Mouse (Mus musculus) thymus, postnatal 0 days (tissue): Measurements from ENCODE around the gene Gm21903. TPM values are rescaled to one million over a fixed set of nuclear protein-coding genes. Genes with fewer than 3 reads are reported as not detected.
"Not testable (repeated sequence)": the region's sequence is repeated elsewhere in the genome, so short reads cannot be mapped to it uniquely, and the experiment has no call there.

Source experiments
- DNase-seq: peaks from one replicate; pipeline ENCODE4 v3.0.0-alpha.2; 2015; ENCODE audit warnings: low spot score
- polyA plus RNA-seq: library from polyadenylated mRNA; unstranded; fragments of >200 nt; fragmentation: Nextera tagmentation; extraction: Ambion mirVana; gene quantifications from 2 replicates; pipeline ENCODE4 v1.2.1, GENCODE M21; 2015

Gene Gm21903
- not detected in 2 replicates for polyA plus RNA-seq

- no peak for DNase-seq
Measured at GRCm38 (mm10) chr17:39043241-39043640, at the start of gene Gm21903. Gene Gm21903, minus strand, starts transcription at chr17:39043341.

- DNase-seq, result no peak
Measured at GRCm38 (mm10) chr17:39076937-39077336, 33.8 kb upstream of the Gm21903 start, which contains the start of gene Esp23. Gene Esp23, minus strand, starts transcription at chr17:39077037.

- DNase-seq, result no peak
Measured at GRCm38 (mm10) chr17:39063641-39064040, 20.5 kb upstream of the Gm21903 start.

GRCm38 (mm10) chr17:39036395-39036794, 6.7 kb downstream of the Gm21903 start, which contains the start of gene Esp24:
Gene Esp24, plus strand, starts transcription at chr17:39036695.
- DNase-seq, result not testable (repeated sequence)

GRCm38 (mm10) chr17:39017184-39017583, 26.0 kb downstream of the Gm21903 start:
- DNase-seq, result no peak

GRCm38 (mm10) chr17:39010675-39011638, 32.2 kb downstream of the Gm21903 start:
- DNase-seq, result no peak

GRCm38 (mm10) chr17:39009846-39010245, 33.3 kb downstream of the Gm21903 start:
- no peak for DNase-seq

Other genes with a start within 250 kb of the Gm21903 start
- gene Esp24, start 6.6 kb downstream of the Gm21903 start, polyA plus RNA-seq, result not detected in 2 replicates
- gene Esp23, start 33.7 kb upstream of the Gm21903 start, polyA plus RNA-seq, result not detected in 2 replicates
- gene Esp22, start 52.0 kb upstream of the Gm21903 start, polyA plus RNA-seq, result not detected in 2 replicates